Mouse (Mus musculus) cerebellum, adult 2 months (tissue): ENCODE measurements at regions not wholly inside any gene's neighbourhood (a gene's known extent, or its start where the extent isn't known, plus 50 kb on each side); places are given as distances from the start of the nearest gene placed in this dataset.

Source experiments
- DNase-seq, 2 experiments: peaks; one replicate each; pipeline ENCODE4 v3.0.0; 2021
- H3K27ac ChIP-seq: fragments of 200-500 bp; 2 replicates; pipeline ENCODE4 v1.5.1; 2012; ENCODE audit warnings: low read length, control low read depth, inconsistent platforms; ENCODE audit not compliant: insufficient read depth
- H3K27me3 ChIP-seq: fragments of 200-500 bp; 2 replicates; pipeline ENCODE4 v1.6.1; 2012; ENCODE audit warnings: inconsistent platforms, mild to moderate bottlenecking, low read length, moderate library complexity; ENCODE audit not compliant: control insufficient read depth, insufficient read depth
- H3K4me1 ChIP-seq: fragments of 200-500 bp; 2 replicates; pipeline ENCODE4 v1.6.1; 2011; ENCODE audit warnings: low read length; ENCODE audit not compliant: control insufficient read depth, insufficient read depth
- H3K4me3 ChIP-seq: fragments of 200-500 bp; replicated peaks from 2 replicates; pipeline ENCODE3; 2011; ENCODE audit warnings: mild to moderate bottlenecking, low read depth, low read length, control low read depth; ENCODE audit not compliant: insufficient read depth
- CTCF ChIP-seq: fragments of 200-500 bp; IDR thresholded peaks from 2 replicates; pipeline ENCODE4 v1.5.1; 2011; ENCODE audit warnings: low read depth, mild to moderate bottlenecking, control low read depth, low read length, moderate library complexity, borderline replicate concordance; ENCODE audit not compliant: insufficient read depth
- POLR2A ChIP-seq: fragments of 200-500 bp; IDR thresholded peaks from 2 replicates; pipeline ENCODE4 v1.6.1; 2011; ENCODE audit warnings: low read length, control low read depth, borderline replicate concordance; ENCODE audit not compliant: insufficient read depth
- WGBS: fragments of 180-500 bp; shearing (Covaris S2); methylation state at CpG from one replicate; pipeline ENCODE4 v1.1.7; 2018; 5-methylcytosine and 5-hydroxymethylcytosine counted together

GRCm38 (mm10) chr8:92165306-92165705 lies 192.1 kb upstream of the Irx5 start:
- no peak for DNase-seq
- WGBS: 41% methylated on average over 6 of the region's 6 CpGs
- TF ChIP-seq POLR2A (no peak), CTCF (no peak)
- Histone ChIP-seq H3K27ac (no peak overlapping the region), H3K4me3 (no peak overlapping the region), H3K27me3 (no peaks in the 10 kb centered on the region), H3K4me1 (no peaks in the 10 kb centered on the region)

GRCm38 (mm10) chr8:92164496-92164895 lies 192.9 kb upstream of the Irx5 start:
- H3K4me1 ChIP-seq: no peaks in the 10 kb centered on the region
- 66% methylated on average over 4 of the region's 4 CpGs for WGBS
- no peak overlapping the region for H3K4me3 ChIP-seq
- H3K27ac ChIP-seq: no peak overlapping the region
- no peaks in the 10 kb centered on the region for H3K27me3 ChIP-seq
- TF ChIP-seq CTCF: no peak
- TF ChIP-seq POLR2A: no peak
- DNase-seq: no peak

DNA sequence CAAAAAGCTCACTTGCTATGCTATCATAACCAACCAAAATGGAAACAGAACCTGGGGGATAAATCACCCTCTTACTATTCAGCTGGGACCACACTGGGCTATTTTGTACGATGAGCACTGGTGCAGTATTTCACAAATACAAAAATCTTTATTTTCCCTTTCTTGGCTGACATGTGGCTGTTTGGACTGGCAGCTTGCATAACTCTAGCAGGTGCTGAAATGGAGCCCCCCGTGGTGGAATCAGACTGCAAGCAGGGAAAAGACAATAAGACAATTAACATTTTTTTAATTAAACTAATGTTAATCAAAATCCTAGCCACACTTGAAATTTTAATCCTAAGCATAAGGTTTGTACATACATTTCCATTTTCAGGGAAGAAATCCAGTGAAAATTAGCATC lies 196.4 kb upstream of the Irx5 start:
- H3K27me3 ChIP-seq: no peaks in the 10 kb centered on the region
- no peak overlapping the region for H3K4me3 ChIP-seq
- no peaks in the 10 kb centered on the region for H3K4me1 ChIP-seq
- DNase-seq: no peak
- TF ChIP-seq POLR2A (no peak), CTCF (no peak)
- H3K27ac ChIP-seq: no peak overlapping the region
- 11% methylated on average over 2 of the region's 2 CpGs for WGBS

DNA sequence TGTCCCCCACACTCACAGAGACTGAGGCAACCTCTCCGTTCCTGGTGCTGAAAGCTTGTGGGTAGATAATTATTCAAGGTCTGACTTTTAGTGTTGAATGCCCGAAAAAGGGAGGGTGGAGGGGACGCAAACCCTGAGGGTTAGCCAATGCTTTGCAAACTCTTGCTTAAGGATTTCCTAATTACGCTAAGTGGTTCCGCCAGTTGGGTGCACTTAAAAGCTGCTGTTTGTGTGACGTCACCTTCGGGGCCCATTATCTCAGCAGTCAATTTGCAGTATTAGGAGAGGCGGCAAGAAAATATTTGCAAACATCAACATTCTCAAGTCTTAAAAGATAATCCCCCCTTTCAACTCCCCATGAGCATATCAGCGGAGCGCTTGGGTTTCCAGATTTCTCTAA lies 199.2 kb upstream of the Irx5 start:
- TF ChIP-seq CTCF (no peak), POLR2A (no peak)
- Histone ChIP-seq H3K4me1 (no peaks in the 10 kb centered on the region), H3K27ac (no peak overlapping the region), H3K4me3 (no peak overlapping the region), H3K27me3 (no peaks in the 10 kb centered on the region)
- no peak for DNase-seq
- 86% methylated on average over 10 of the region's 10 CpGs for WGBS

DNA sequence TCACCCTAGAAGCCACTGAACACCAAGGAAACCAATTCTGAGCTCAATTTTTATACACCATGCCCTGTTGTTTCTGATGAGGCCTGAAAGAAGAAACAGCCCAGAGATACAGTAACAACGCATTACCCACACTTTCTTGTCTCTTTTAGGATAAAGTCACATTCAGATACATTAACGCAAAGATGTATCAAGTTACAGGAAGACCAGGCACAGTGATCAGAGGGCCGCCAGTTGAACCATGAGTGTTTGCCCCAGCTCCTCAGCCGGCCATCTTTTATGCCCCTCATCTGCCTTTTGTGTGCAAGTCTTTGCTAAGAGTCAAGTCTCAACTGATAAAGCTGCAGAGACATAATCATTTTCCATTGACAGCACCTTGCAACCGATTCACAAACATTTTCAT lies 204.9 kb upstream of the Irx5 start:
- no peak overlapping the region for H3K4me3 ChIP-seq

GRCm38 (mm10) chr8:92147672-92148071 lies 209.8 kb upstream of the Irx5 start:
- 94% methylated on average over 3 of the region's 3 CpGs for whole genome bisulfite sequencing

More for the DNA sequence above, 204.9 kb upstream of the Irx5 start:
- Histone ChIP-seq H3K4me1 (no peaks in the 10 kb centered on the region), H3K27ac (no peak overlapping the region), H3K27me3 (no peaks in the 10 kb centered on the region)
- DNase-seq: no peak
- TF ChIP-seq POLR2A (no peak), CTCF (no peak)
- 93% methylated on average over 5 of the region's 5 CpGs for WGBS

DNA sequence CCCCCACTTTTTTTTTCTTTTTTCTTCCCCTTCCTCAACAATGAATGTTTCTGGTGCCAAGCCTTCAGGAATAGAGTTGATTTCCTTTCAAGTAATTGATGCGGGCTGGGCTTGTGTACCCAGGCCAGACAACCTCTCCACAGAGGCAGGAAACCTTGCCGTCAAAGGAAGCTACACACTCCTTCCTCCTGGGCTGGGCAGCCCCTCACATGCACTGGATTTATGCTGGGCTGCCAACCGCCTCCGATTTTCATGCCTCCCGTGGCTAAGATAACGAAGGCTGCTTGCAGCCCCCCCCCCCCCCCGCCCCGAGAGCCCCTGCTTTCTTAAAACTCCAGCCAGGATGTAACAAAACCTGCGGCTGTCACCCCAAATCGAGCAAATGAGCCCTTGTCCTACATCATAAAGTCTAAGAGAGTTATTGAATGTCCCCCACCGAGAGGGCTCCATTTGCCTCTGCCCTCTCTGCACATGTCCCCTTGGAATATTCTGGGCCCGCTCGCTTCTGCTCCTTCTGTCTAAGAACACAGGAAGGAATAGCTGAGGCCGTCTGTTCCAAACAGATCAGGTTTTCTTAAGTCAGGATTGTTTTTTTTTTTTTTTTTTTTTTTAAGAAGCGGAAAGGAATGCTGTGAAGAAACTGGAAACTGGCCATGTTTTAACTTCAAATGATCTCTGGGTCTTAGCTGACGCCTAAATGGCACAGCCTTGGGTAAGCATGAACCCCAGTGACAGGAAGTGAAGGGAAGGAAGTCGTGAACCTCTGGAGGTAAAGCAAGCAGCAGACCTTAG lies 220.1 kb upstream of the Irx5 start:
- 21% methylated on average over 17 of the region's 17 CpGs for WGBS
- Histone ChIP-seq H3K27me3 (peaks cover 3% of the 10 kb centered on the region; the same call in 1 of the 2 replicates), H3K4me1 (no peaks in the 10 kb centered on the region; the same call in 1 of the 2 replicates), H3K4me3 (no peak overlapping the region), H3K27ac (no peak overlapping the region)
- TF ChIP-seq CTCF (no peak), POLR2A (no peak)
- no peak for DNase-seq

More at GRCm38 (mm10) chr8:92147672-92148071, 209.8 kb upstream of the Irx5 start:
- no peak overlapping the region for H3K27ac ChIP-seq
- no peaks in the 10 kb centered on the region for H3K4me1 ChIP-seq
- no peak overlapping the region for H3K4me3 ChIP-seq
- DNase-seq: no peak
- no peaks in the 10 kb centered on the region for H3K27me3 ChIP-seq
- TF ChIP-seq CTCF (no peak), POLR2A (no peak)

DNA sequence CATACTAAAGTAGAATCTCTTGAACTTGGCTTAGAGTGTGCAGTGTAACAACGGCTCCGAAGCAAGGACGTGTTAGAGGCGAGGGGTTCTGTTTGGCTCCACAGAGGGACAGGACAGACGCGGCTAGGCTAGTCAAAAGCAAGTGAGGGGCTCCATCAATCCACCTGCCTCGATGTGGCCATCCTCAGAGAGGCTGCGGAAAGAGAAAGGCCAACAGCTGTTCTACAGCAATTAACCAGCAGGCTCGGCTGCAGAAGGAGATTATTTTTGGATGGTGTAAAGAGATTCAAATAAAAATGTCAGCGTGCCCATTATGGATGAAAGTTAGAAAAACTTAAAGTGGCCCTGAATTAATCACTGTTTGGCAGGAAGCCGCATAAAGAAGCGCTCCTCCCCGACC lies 221.0 kb upstream of the Irx5 start:
- H3K4me1 ChIP-seq: no peaks in the 10 kb centered on the region; the same call in 1 of the 2 replicates
- no peak for DNase-seq
- H3K27me3 ChIP-seq: peaks cover 3% of the 10 kb centered on the region; the same call in 1 of the 2 replicates
- no peak overlapping the region for H3K4me3 ChIP-seq
- no peak for TF ChIP-seq CTCF
- no peak for TF ChIP-seq POLR2A
- no peak overlapping the region for H3K27ac ChIP-seq
- 17% methylated on average over 13 of the region's 13 CpGs for WGBS
